Mouse (Mus musculus): Measurements from ENCODE around the gene Acot5. TPM values are rescaled to one million over a fixed set of nuclear protein-coding genes. Genes with fewer than 3 reads are reported as not detected.
"Not testable (repeated sequence)": the region's sequence is repeated elsewhere in the genome, so short reads cannot be mapped to it uniquely, and the experiment has no call there.

Acot5 gene
- total and polyA plus RNA-seq, 3 experiments: not detected

- TF ChIP-seq CHD2 (IDR thresholded peaks at IDR 0.05; ENCODE audit: low read length) (no peak), GABPA (IDR thresholded peaks at IDR 0.05; ENCODE audit: insufficient replicate concordance, low read depth, low read length) (no peak), PAX5 (IDR thresholded peaks at IDR 0.05; ENCODE audit: low read length) (no peak), MAZ (IDR thresholded peaks at IDR 0.05; ENCODE audit: low read depth, low read length) (no peak), ELF1 (IDR thresholded peaks at IDR 0.05; ENCODE audit: low read depth, low read length) (no peak), MXI1 (IDR thresholded peaks at IDR 0.05; ENCODE audit: low read depth, low read length) (no peak), BHLHE40 (IDR thresholded peaks at IDR 0.05; ENCODE audit: low read depth, low read length) (no peak), ZC3H11A (IDR thresholded peaks at IDR 0.05; ENCODE audit: low read depth, low read length) (no peak)
- H3K27me3 ChIP-seq (replicated peaks): no peaks in the 10 kb centered on the region
- no peak overlapping the region for H3K9ac ChIP-seq (ENCODE audit: insufficient read depth, low read depth)
- H3K27ac ChIP-seq (ENCODE audit: insufficient read depth, low read depth): no peak overlapping the region
- H3K4me3 ChIP-seq (replicated peaks in 1 of 3; ENCODE audit: low read depth in 2 of 3, low read length in 2 of 3, poor library complexity in 1 of 3): no peak overlapping the region
- H3K79me2 ChIP-seq (replicated peaks; ENCODE audit: control insufficient read depth, extremely low read depth, insufficient read depth, poor library complexity, severe bottlenecking): no peaks in the 10 kb centered on the region
- no peaks in the 10 kb centered on the region for H3K36me3 ChIP-seq (replicated peaks in 1 of 2; ENCODE audit: control insufficient read depth in 1 of 2, insufficient read depth in 1 of 2, low read length in 1 of 2)
- dilution Hi-C loops (cut with MboI; ENCODE audit: extremely low pct_ligation_motif_present, extremely low pct_unique_long_range_greater_than_20kb, low sequenced_read_pairs) (no loop called here), in situ Hi-C loops (cut with MboI; ENCODE audit: low pct_ligation_motif_present, low pct_unique_long_range_greater_than_20kb, low sequenced_read_pairs) (no loop called here)
- H3K4me2 ChIP-seq (ENCODE audit: insufficient read depth, low read depth, poor library complexity, severe bottlenecking): no peak overlapping the region
- peaks cover 7% of the 10 kb centered on the region for H3K9me3 ChIP-seq (replicated peaks; ENCODE audit: low read length)
- DNase-seq (ENCODE audit: extremely low read depth): no peak
- no peaks in the 10 kb centered on the region for H3K4me1 ChIP-seq (ENCODE audit: control insufficient read depth in 1 of 2, insufficient read depth in 2 of 2)
Observed at GRCm38 (mm10) chr12:84046906-84047305, 22.2 kb upstream of the Acot5 start.

GRCm38 (mm10) chr12:84050744-84051143, 18.4 kb upstream of the Acot5 start:
- not testable (repeated sequence) for H3K4me1 ChIP-seq (ENCODE audit: control insufficient read depth in 1 of 2, insufficient read depth in 2 of 2)

GRCm38 (mm10) chr12:84051937-84052474, 17.1 kb upstream of the Acot5 start, which contains the start of gene Acot3:
Acot3 (plus strand) TSS chr12:84052144.
- TF ChIP-seq POLR2AphosphoS2 (IDR thresholded peaks at IDR 0.05; ENCODE audit: low read depth, low read length) (no peak), PAX5 (IDR thresholded peaks at IDR 0.05; ENCODE audit: low read length) (no peak), JUN (IDR thresholded peaks at IDR 0.05; ENCODE audit: insufficient read depth, low read depth, low read length) (no peak), CHD2 (IDR thresholded peaks at IDR 0.05; ENCODE audit: low read length) (no peak), RAD21 (IDR thresholded peaks at IDR 0.05; ENCODE audit: low read depth, low read length) (no peak), MAX (IDR thresholded peaks at IDR 0.05; ENCODE audit: low read length) (no peak), JUND (conservative IDR thresholded peaks at IDR 0.05; ENCODE audit: low read depth, low read length) (no peak), E2F4 (IDR thresholded peaks at IDR 0.05; ENCODE audit: insufficient replicate concordance, low read depth, low read length) (no peak), MAFK (IDR thresholded peaks at IDR 0.05; ENCODE audit: insufficient replicate concordance, low read length) (no peak), NRF1 (IDR thresholded peaks at IDR 0.05; ENCODE audit: low read depth, low read length) (no peak), ZKSCAN1 (IDR thresholded peaks at IDR 0.05; ENCODE audit: borderline replicate concordance, low read depth, low read length) (no peak), ZNF384 (IDR thresholded peaks at IDR 0.05; ENCODE audit: low read depth, low read length) (no peak)
- Histone ChIP-seq H3K4me2 (ENCODE audit: insufficient read depth, low read depth, poor library complexity, severe bottlenecking) (no peak within 1 kb of the TSS), H3K79me2 (replicated peaks; ENCODE audit: control insufficient read depth, extremely low read depth, insufficient read depth, poor library complexity, severe bottlenecking) (no peaks in the 10 kb centered on the region), H3K9ac (ENCODE audit: insufficient read depth, low read depth) (no peak within 1 kb of the TSS), H3K27ac (ENCODE audit: insufficient read depth, low read depth) (no peak within 1 kb of the TSS), H3K4me1 (ENCODE audit: control insufficient read depth in 1 of 2, insufficient read depth in 2 of 2) (no peaks in the 10 kb centered on the region), H3K36me3 (replicated peaks in 1 of 2; ENCODE audit: control insufficient read depth in 1 of 2, insufficient read depth in 1 of 2, low read length in 1 of 2) (no peaks in the 10 kb centered on the region), H3K27me3 (replicated peaks) (no peaks in the 10 kb centered on the region), H3K4me3 (replicated peaks in 1 of 3; ENCODE audit: low read depth in 2 of 3, low read length in 2 of 3, poor library complexity in 1 of 3) (no peak within 1 kb of the TSS), H3K9me3 (replicated peaks; ENCODE audit: low read length) (peaks cover 5% of the 10 kb centered on the region)
- in situ Hi-C loops (cut with MboI; ENCODE audit: low pct_ligation_motif_present, low pct_unique_long_range_greater_than_20kb, low sequenced_read_pairs) (loop anchor here (25.0 kb wide), 2 partner anchors 90 to 265 kb away; partner anchors contain the start of gene Riox1), dilution Hi-C loops (cut with MboI; ENCODE audit: extremely low pct_ligation_motif_present, extremely low pct_unique_long_range_greater_than_20kb, low sequenced_read_pairs) (no loop called here)
- no peak for DNase-seq (ENCODE audit: extremely low read depth)

More at GRCm38 (mm10) chr12:84050744-84051143, 18.4 kb upstream of the Acot5 start:
- H3K4me2 ChIP-seq (ENCODE audit: insufficient read depth, low read depth, poor library complexity, severe bottlenecking); H3K79me2 ChIP-seq (replicated peaks; ENCODE audit: control insufficient read depth, extremely low read depth, insufficient read depth, poor library complexity, severe bottlenecking); H3K4me3 ChIP-seq (replicated peaks in 1 of 3; ENCODE audit: low read depth in 2 of 3, low read length in 2 of 3, poor library complexity in 1 of 3); dilution Hi-C loops (cut with MboI; ENCODE audit: extremely low pct_ligation_motif_present, extremely low pct_unique_long_range_greater_than_20kb, low sequenced_read_pairs); H3K27ac ChIP-seq (ENCODE audit: insufficient read depth, low read depth); H3K36me3 ChIP-seq (replicated peaks in 1 of 2; ENCODE audit: control insufficient read depth in 1 of 2, insufficient read depth in 1 of 2, low read length in 1 of 2); H3K9me3 ChIP-seq (replicated peaks; ENCODE audit: low read length); H3K9ac ChIP-seq (ENCODE audit: insufficient read depth, low read depth); DNase-seq (ENCODE audit: extremely low read depth); H3K27me3 ChIP-seq (replicated peaks): not testable (repeated sequence)
- in situ Hi-C loops (cut with MboI; ENCODE audit: low pct_ligation_motif_present, low pct_unique_long_range_greater_than_20kb, low sequenced_read_pairs): loop anchor here (25.0 kb wide), 2 partner anchors 88 to 263 kb away; partner anchors contain the start of gene Riox1
